Mouse (Mus musculus) layer of hippocampus, postnatal 10 days (tissue): Measurements from ENCODE around the gene Mterf2. TPM values are rescaled to one million over a fixed set of nuclear protein-coding genes. Genes with fewer than 3 reads are reported as not detected.

Experiments
- total RNA-seq, 2 experiments: library from RNA; stranded (reverse); gene quantifications; 2 replicates each; pipeline ENCODE4 v1.2.3; 2021

Mterf2 gene
- total RNA-seq, 2 experiments from 2014 or later = 16.3 to 16.5 TPM

Other genes starting within 250 kb of the Mterf2 start
- gene Ric8b, start 210.4 kb downstream of the Mterf2 start, total RNA-seq = 10 to 100 TPM; 30.4 to 37.0 TPM
- gene Fhl4, start 25.5 kb downstream of the Mterf2 start, total RNA-seq = 1 to 10 TPM; 1.2 to 1.6 TPM
- 10 to 100 TPM; 30.1 to 32.1 TPM for gene Tmem263, start 25.4 kb downstream of the Mterf2 start, total RNA-seq
- gene Cry1, start 57.0 kb upstream of the Mterf2 start, total RNA-seq = 10 to 100 TPM; 13.3 to 15.1 TPM